Mouse (Mus musculus) liver, embryonic 15.5 days (tissue): ENCODE measurements around the gene Zfp697. TPM values are rescaled to one million over a fixed set of nuclear protein-coding genes. Genes with fewer than 3 reads are reported as not detected.
"Not testable (repeated sequence)": the region's sequence is repeated elsewhere in the genome, so short reads cannot be mapped to it uniquely, and the experiment has no call there.

Source experiments
- ATAC-seq: fragments of 200-750 bp; cut with Nextera tagmentation; 2 replicates; pipeline ENCODE4 v1.8.0; 2017; ENCODE audit warnings: moderate number of reproducible peaks, mild to moderate bottlenecking, moderate library complexity; ENCODE audit not compliant: insufficient read depth
- H3K27ac ChIP-seq: fragments of 300-500 bp; sonication (generic); replicated peaks from 2 replicates; pipeline ENCODE4 v1.5.1; 2015; ENCODE audit warnings: mild to moderate bottlenecking, inconsistent platforms
- H3K27me3 ChIP-seq: fragments of 300-500 bp; sonication (generic); 2 replicates; pipeline ENCODE4 v1.6.1; 2015; ENCODE audit warnings: mild to moderate bottlenecking, inconsistent platforms
- H3K36me3 ChIP-seq: fragments of 300-500 bp; sonication (generic); replicated peaks from 2 replicates; pipeline ENCODE4 v1.6.1; 2015; ENCODE audit warnings: moderate library complexity, mild to moderate bottlenecking, inconsistent platforms
- H3K4me1 ChIP-seq: fragments of 300-500 bp; sonication (generic); replicated peaks from 2 replicates; pipeline ENCODE4 v1.6.1; 2015; ENCODE audit warnings: inconsistent platforms
- H3K4me2 ChIP-seq: fragments of 300-500 bp; sonication (generic); 2 replicates; pipeline ENCODE4 v1.6.1; 2015; ENCODE audit warnings: moderate library complexity, mild to moderate bottlenecking, inconsistent platforms
- H3K4me3 ChIP-seq: fragments of 300-500 bp; sonication (generic); replicated peaks from 2 replicates; pipeline ENCODE4 v1.5.1; 2015; ENCODE audit warnings: mild to moderate bottlenecking, inconsistent platforms
- H3K9ac ChIP-seq: fragments of 300-500 bp; sonication (generic); 2 replicates; pipeline ENCODE4 v1.6.1; 2015; ENCODE audit warnings: moderate library complexity, mild to moderate bottlenecking, inconsistent platforms
- H3K9me3 ChIP-seq: fragments of 300-500 bp; sonication (generic); replicated peaks from 2 replicates; pipeline ENCODE4 v1.6.1; 2016; ENCODE audit warnings: inconsistent platforms
- WGBS: fragments of 180-500 bp; shearing (Covaris S2); methylation state at CpG from one replicate; pipeline ENCODE4 v1.1.7; 2015; ENCODE audit warnings: mixed read lengths; ENCODE audit not compliant: insufficient replicate concordance; 5-methylcytosine and 5-hydroxymethylcytosine counted together
- polyA plus RNA-seq: library from polyadenylated mRNA; unstranded; fragments of >200 nt; fragmentation: Nextera tagmentation; extraction: Ambion mirVana; gene quantifications from 2 replicates; pipeline ENCODE4 v1.2.1, GENCODE M21; 2015

Gene Zfp697
- polyA plus RNA-seq, 1 experiment from 2014 or later: 2.1 TPM

DNA sequence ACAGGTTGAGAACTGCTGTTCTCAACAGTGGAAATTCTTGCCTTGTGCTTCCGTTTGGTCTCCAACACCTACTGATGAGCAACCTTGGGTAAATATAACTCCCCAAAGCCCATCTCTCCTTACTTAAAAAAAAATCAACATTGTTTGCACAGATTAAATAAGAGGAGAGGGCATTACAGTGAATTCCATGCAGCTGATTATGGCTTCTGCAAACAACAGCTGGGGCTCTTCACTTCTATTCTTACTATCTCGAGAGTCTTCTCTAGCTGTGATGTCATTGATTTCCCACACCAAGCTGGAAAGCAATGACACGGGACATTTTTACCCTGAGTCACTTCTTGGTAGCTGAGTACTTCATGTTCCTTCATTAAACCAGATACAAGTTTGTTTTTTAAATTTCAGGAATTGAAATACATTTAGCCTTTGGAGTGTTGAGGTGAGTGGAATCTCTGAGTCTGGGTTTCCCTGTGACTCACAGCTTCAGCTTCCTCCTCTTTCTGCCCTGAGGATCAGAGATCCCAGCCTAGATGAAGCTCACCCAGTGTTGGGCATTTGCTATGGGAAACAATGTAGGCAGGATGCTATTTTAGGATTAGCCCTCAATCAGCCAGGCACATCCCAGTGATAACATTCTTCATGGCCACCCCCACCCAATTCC, 8.1 kb upstream of the Zfp697 start:
- Histone ChIP-seq H3K4me3 (no peak overlapping the region), H3K4me1 (0 out of 2 replicates have a peak, but pooled peaks cover 2% of the 10 kb centered on the region), H3K27me3 (no peaks in the 10 kb centered on the region; the same call in 1 of the 2 replicates), H3K9ac (no peak overlapping the region), H3K4me2 (no peak overlapping the region), H3K27ac (no peak overlapping the region), H3K36me3 (no peaks in the 10 kb centered on the region), H3K9me3 (no peaks in the 10 kb centered on the region)
- 43% methylated on average over 3 of the region's 3 CpGs for WGBS
- ATAC-seq: no peak

DNA sequence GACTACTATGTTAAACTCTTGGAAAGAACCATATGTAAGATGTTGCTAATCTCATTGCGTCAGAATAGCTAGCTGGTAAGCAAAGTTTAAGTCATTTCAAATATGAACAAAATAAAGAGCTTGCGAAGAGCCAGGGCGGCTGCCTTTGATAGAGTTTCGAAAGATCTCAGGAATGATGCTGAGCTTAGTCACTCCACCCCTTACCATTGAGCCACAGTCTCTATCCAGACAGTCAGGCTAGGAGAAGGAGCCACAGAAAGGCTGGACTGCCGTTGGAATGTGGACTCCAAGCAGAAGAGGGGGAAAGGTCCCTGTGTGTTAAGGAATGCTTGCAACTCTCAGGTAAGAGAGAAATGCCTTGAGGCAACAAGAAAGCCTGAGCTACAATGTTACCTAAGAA, 7.3 kb upstream of the Zfp697 start:
- 57% methylated on average over 5 of the region's 5 CpGs for WGBS
- ATAC-seq: no peak

DNA sequence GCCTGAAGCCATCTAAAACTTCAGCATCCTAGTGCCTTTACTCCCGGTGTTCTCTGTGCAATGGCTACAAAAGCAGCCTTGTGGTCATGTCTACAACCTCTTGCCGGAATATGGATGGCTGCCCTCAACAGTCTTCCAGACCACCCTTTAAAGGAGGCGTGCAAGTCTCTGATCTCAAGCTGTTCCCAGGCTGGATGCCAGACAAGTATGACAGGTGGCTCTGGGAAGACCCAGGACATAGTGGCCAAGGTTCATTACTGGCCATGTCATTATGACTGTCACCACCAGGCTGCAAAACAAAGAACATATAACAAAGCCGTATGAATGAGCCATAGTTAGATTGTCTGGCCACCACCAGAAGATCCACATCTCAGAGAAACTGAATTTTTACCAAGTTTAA, 4.0 kb upstream of the Zfp697 start:
- Histone ChIP-seq H3K9me3 (no peaks in the 10 kb centered on the region), H3K9ac (no peak overlapping the region), H3K27ac (no peak overlapping the region), H3K4me2 (no peak overlapping the region), H3K4me1 (0 out of 2 replicates have a peak, but pooled peaks cover 2% of the 10 kb centered on the region), H3K4me3 (no peak overlapping the region), H3K27me3 (peaks cover 30% of the 10 kb centered on the region), H3K36me3 (no peaks in the 10 kb centered on the region)
- 61% methylated on average over 4 of the region's 4 CpGs for WGBS
- no peak for ATAC-seq

More for the DNA sequence above, 7.3 kb upstream of the Zfp697 start:
- Histone ChIP-seq H3K4me3 (no peak overlapping the region), H3K4me2 (no peak overlapping the region), H3K4me1 (0 out of 2 replicates have a peak, but pooled peaks cover 2% of the 10 kb centered on the region), H3K27me3 (peaks cover 3% of the 10 kb centered on the region; the same call in 1 of the 2 replicates), H3K27ac (no peak overlapping the region), H3K36me3 (no peaks in the 10 kb centered on the region), H3K9ac (no peak overlapping the region), H3K9me3 (no peaks in the 10 kb centered on the region)

DNA sequence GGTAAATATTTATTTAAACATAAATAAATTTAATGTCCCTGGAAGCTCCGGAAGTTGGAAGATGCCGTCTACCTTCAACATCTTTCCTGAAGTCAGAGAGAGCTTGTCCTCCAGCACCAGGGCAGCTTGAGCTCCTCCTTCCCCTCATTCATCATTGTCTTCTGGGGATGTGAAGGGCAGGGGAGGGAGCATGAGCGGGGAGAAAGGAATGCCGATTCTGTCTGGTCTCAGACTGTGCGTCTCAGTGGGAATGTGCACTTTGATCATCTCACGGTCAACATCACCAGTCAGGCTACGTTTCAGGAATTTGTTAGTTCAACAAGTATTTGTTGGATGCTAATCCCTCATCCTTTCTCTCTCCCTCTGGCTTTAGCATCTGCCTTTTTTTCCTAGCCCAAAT, 3.0 kb upstream of the Zfp697 start:
- Histone ChIP-seq H3K9ac (no peak overlapping the region), H3K4me3 (no peak overlapping the region), H3K27me3 (peaks cover 40% of the 10 kb centered on the region), H3K27ac (no peak overlapping the region), H3K4me1 (0 out of 2 replicates have a peak, but pooled peaks cover 2% of the 10 kb centered on the region), H3K9me3 (no peaks in the 10 kb centered on the region), H3K36me3 (no peaks in the 10 kb centered on the region), H3K4me2 (no peak overlapping the region)
- 31% methylated on average over 7 of the region's 7 CpGs for WGBS
- no peak for ATAC-seq

DNA sequence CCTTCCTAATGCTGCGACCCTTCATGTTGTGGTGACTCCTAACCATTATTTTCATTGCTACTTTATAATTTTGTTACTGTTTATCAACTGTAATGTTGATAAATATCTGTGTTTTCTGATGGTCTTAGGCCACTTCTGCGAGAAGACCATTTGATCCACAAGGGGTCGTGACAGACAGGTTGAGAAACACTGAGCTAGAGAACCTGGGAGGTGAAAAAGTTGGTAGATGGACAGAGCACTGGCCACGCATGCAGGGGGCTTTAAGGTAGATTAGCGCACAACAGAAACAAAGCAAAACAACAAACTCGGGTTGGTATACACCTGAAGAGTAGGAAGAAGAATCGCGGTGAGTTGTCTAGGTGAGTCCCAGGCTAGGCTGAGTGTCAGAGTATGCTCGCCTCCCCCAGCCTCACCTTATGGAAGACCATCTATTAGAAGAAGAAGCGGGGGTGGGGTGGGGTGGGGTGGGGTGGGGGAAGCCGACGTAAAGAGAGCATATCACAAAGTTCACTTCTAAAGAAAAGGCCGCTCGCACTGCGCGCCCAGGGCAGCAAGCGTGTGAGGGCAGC, 500 bp upstream of the Zfp697 start:
- Histone ChIP-seq H3K27ac (no peak overlapping the region), H3K4me3 (peak overlapping the region; percentile 58), H3K9ac (no peak overlapping the region), H3K9me3 (no peaks in the 10 kb centered on the region), H3K4me1 (0 out of 2 replicates have a peak, but pooled peaks cover 2% of the 10 kb centered on the region), H3K27me3 (peaks cover 45% of the 10 kb centered on the region), H3K36me3 (no peaks in the 10 kb centered on the region), H3K4me2 (peak overlapping the region; percentile 56)
- ATAC-seq: no peak
- WGBS: 7% methylated on average over 17 of the region's 17 CpGs

DNA sequence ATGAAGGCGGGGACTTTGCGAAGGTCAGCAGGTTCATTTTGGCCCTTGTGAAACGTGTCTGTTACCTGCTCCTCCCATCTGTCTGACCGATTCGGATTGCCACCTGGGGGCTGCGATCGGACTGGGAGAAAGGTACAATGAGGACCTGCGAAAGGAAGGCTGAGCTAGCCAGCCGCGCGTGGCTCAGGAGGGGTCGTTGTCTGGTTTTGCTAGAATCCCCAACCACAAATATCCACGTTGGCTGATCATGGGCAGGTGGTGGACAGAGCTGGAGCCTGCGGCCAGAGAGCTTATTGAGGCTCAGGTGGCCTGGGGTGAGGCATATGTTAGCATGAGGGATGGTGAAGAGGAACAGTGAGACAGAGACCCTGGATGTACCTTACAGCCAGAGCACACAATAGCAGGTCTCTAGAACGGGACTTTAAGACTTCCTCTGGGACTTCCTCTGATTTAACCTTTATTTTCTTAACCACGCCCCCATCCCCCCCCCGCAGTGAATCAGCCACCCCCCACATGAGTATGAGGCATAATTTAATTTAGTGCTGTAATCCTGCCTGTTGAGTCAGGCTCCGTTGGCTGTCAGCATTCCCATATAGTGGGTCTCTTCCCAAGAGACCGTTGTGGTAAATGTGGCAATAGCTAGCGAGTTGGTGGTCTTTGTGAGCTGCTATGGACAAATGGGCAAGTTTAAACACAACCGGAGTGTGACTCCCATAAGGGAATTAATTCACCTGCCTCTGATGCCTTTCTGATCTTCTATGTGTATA, 946 bp downstream of the Zfp697 start:
- 9% methylated on average over 21 of the region's 21 CpGs for WGBS
- Histone ChIP-seq H3K9ac (0 out of 2 replicates have a peak overlapping the region, but pooled peaks have one; percentile 37), H3K9me3 (no peaks in the 10 kb centered on the region), H3K4me2 (peak overlapping the region; percentile 56), H3K27ac (no peak overlapping the region), H3K36me3 (no peaks in the 10 kb centered on the region), H3K27me3 (peaks cover 45% of the 10 kb centered on the region), H3K4me1 (0 out of 2 replicates have a peak, but pooled peaks cover 2% of the 10 kb centered on the region), H3K4me3 (peak overlapping the region; percentile 58)
- ATAC-seq: 0 out of 2 replicates have a peak, but pooled peaks have one; percentile 4

DNA sequence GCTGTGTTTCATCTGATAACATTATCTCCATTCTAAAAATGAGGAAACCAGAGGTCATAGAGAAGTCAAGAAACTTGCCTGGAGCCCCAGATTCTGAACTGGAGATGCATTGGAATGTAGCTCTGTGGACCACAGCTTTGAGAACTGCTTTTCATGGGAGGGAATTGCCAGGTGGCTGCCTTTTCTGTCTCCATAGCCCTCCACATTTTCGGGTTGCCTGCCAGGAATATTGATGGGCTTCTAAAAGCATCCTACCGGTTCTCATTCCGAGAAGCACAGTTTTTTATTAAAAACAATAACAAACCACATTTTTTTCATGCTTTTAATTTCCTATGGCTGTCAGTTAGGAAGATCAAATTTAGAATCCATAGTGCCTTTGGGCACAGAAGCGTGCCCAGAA, 4.8 kb downstream of the Zfp697 start:
- Histone ChIP-seq H3K36me3 (no peaks in the 10 kb centered on the region), H3K27ac (no peak overlapping the region), H3K4me2 (no peak overlapping the region), H3K4me1 (no peaks in the 10 kb centered on the region), H3K27me3 (peaks cover 27% of the 10 kb centered on the region), H3K9ac (no peak overlapping the region), H3K9me3 (no peaks in the 10 kb centered on the region), H3K4me3 (no peak overlapping the region)
- no peak for ATAC-seq
- 49% methylated on average over 4 of the region's 4 CpGs for WGBS

DNA sequence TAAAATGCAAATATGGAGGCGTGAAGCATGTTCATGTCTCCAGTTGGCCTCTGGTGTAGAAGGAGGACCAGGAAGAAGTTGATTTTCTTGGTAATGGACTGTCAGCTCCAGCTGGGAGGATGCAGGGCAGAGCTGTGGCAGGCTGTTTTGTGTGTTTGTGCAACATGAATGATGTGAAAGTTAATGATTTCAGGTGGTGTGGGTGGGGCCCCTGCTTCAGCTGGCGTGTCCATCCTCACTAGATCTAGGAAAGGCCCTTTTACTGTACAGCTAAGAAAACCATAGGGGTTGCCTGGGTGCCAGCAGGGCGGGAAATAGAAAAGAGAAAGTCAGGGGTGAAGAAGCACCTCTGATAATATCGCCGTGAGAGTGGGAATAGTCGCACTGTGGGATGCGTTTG, 5.5 kb downstream of the Zfp697 start:
- no peak for ATAC-seq
- H3K4me2 ChIP-seq: no peak overlapping the region
- peaks cover 20% of the 10 kb centered on the region for H3K27me3 ChIP-seq
- no peaks in the 10 kb centered on the region for H3K4me1 ChIP-seq
- no peaks in the 10 kb centered on the region for H3K9me3 ChIP-seq
- H3K9ac ChIP-seq: no peak overlapping the region
- H3K4me3 ChIP-seq: no peak overlapping the region
- H3K36me3 ChIP-seq: no peaks in the 10 kb centered on the region
- no peak overlapping the region for H3K27ac ChIP-seq
- whole genome bisulfite sequencing: 66% methylated on average over 7 of the region's 7 CpGs

DNA sequence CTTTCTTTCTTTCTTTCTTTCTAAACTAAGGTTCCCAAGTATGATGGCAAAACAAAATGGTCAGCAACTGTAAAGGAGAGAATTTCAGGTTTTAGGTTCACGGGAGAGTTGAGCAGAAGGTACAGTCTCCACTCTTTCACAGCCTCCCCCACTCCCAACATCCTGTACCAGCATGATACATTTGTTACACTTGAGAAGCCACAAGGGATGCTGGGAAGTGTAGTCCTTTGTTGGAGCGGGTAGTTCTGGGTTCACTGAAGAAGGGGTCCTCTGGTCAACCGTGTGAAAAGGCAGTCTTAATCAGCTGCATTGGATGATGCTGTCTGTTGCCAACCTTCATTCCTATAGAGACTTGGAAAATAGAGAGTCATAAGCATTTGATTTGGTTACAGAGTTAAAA, 7.0 kb downstream of the Zfp697 start:
- peaks cover 5% of the 10 kb centered on the region; the same call in 1 of the 2 replicates for H3K27me3 ChIP-seq
- no peak overlapping the region for H3K4me2 ChIP-seq
- H3K9ac ChIP-seq: no peak overlapping the region
- no peaks in the 10 kb centered on the region for H3K9me3 ChIP-seq
- 50% methylated on average over 3 of the region's 3 CpGs for WGBS
- H3K4me3 ChIP-seq: no peak overlapping the region
- no peak for ATAC-seq
- H3K4me1 ChIP-seq: no peaks in the 10 kb centered on the region
- H3K36me3 ChIP-seq: no peaks in the 10 kb centered on the region
- no peak overlapping the region for H3K27ac ChIP-seq

DNA sequence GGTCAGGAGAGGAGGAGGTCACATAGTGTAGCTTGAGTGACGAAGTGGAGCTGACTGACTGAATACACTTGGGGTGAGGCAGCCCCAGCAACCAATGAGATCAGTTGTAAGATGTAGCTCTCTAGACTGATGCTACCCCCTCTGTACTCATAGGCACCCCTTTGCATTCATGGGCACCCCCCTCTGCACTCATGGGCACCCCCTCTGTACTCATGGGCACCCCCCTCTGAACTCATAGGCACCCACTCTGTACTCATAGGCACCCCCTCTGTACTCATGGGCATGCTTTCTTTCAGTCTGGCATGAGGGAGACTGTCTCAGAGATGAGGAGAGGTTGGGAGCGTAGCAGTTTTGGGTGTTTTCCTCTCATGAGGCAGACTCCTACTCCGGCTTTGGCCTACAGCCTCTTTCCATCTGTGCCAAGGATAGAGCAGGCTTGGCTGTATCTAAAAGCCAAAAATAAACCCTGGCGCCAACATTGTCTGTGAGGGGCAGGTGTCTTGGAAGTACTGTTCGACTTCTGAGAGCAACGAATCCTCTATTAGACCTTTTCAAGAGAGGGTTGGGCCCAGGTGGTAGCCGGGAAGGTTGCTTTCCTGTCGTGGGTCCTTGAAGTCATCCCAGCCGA, 22.1 kb downstream of the Zfp697 start:
- H3K27me3 ChIP-seq, H3K4me2 ChIP-seq, H3K36me3 ChIP-seq, H3K9me3 ChIP-seq, H3K9ac ChIP-seq, H3K4me1 ChIP-seq, H3K27ac ChIP-seq, ATAC-seq, H3K4me3 ChIP-seq: not testable (repeated sequence)
- 70% methylated on average over 9 of the region's 9 CpGs for WGBS

DNA sequence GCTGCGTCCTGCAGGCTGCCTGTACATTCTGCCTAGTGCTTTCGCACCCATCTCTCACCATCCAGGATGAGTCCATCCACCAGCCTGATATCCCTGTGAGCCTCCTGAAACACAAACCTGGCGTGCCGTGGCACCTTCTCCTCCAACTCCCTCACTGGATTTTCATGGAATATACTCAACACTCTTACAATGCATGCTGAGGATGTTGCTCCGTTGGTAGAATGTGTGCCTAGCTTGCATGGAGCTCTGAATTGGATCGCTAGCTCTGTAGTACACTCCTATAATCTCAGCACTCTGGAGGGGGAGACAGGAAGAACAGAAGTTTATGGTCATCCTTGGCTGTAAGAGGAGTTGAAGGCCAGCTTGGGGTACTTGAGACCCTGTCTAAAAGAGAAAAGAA, 23.6 kb downstream of the Zfp697 start:
- not testable (repeated sequence) for H3K36me3 ChIP-seq, H3K27me3 ChIP-seq, H3K27ac ChIP-seq, H3K4me3 ChIP-seq, ATAC-seq, H3K9me3 ChIP-seq, H3K9ac ChIP-seq, H3K4me1 ChIP-seq, H3K4me2 ChIP-seq
- 74% methylated on average over 6 of the region's 6 CpGs for WGBS
